Mouse (Mus musculus): ENCODE measurements at regions not wholly inside any gene's neighbourhood (a gene's known extent, or its start where the extent isn't known, plus 50 kb on each side); places are given as distances from the start of the nearest gene placed in this dataset.

DNA sequence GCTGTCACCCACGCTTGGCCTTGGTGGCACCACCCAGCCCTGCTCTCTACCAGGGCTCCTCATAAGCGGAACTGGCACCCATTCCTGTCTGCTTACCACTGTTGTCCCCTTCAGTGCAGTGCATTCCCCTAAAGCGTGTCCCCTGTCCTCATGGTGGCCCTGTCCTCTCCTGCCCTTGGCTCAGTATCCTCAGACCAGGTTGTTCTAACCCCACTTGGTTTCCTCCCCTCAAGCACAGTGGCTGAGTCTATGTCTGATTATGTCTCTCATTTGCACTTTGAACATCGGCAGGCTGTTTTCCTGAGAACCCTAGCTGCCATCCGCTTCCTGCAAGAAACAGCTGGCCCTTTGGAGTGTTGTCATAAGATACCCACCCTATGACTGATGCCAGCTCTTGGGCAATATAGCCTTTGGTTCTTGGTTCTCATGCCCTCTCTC is 130.5 kb downstream of the Ndufa10 start:
- TF ChIP-seq POLR2A (IDR thresholded peaks at IDR 0.05; ENCODE audit: insufficient read length, low read depth) (no peak), CEBPB (IDR thresholded peaks at IDR 0.05; ENCODE audit: insufficient read depth, poor library complexity, severe bottlenecking) (peak; percentile 89), REST (IDR thresholded peaks at IDR 0.05; ENCODE audit: insufficient read depth, insufficient read length) (no peak), POLR2AphosphoS2 (IDR thresholded peaks at IDR 0.05; ENCODE audit: insufficient read length, low read depth) (no peak), MAX (IDR thresholded peaks at IDR 0.05; ENCODE audit: low read depth) (no peak), MYOD1 (IDR thresholded peaks at IDR 0.05; ENCODE audit: control insufficient read depth in 1 of 3, insufficient read length in 2 of 3, low read depth in 2 of 3) (peak; percentile 42 to 82 (median 71)), MYOG (IDR thresholded peaks at IDR 0.05; ENCODE audit: control insufficient read depth in 1 of 3, insufficient read depth in 1 of 3, insufficient read length in 2 of 3, low read depth in 2 of 3) (peak in 2 of 3 experiments; percentile 42 to 75), USF1 (IDR thresholded peaks at IDR 0.05; ENCODE audit: low read depth) (no peak)

All from myocyte (in vitro differentiated cells).